Mouse (Mus musculus) hindbrain, embryonic 14.5 days (tissue): ENCODE results near the gene Zbtb48. TPM values are rescaled to one million over a fixed set of nuclear protein-coding genes. Genes with fewer than 3 reads are reported as not detected.

ENCODE experiments used
- ATAC-seq: fragments of 200-750 bp; cut with Nextera tagmentation; 2 replicates; pipeline ENCODE4 v1.8.0; 2017; ENCODE audit warnings: moderate number of reproducible peaks, mild to moderate bottlenecking, moderate TSS enrichment, moderate library complexity; ENCODE audit not compliant: low FRiP score
- DNase-seq: peaks from one replicate; pipeline ENCODE4 v3.0.0-alpha.2; 2015; ENCODE audit warnings: low spot score
- H3K27ac ChIP-seq: fragments of 300-500 bp; sonication (generic); 2 replicates; pipeline ENCODE4 v1.5.1; 2014; ENCODE audit warnings: mild to moderate bottlenecking, moderate library complexity
- H3K27me3 ChIP-seq: fragments of 300-500 bp; sonication (generic); 2 replicates; pipeline ENCODE4 v1.6.1; 2014; ENCODE audit warnings: mild to moderate bottlenecking, low read length, mixed read lengths; ENCODE audit not compliant: control insufficient read depth, insufficient read depth
- H3K36me3 ChIP-seq: fragments of 300-500 bp; sonication (generic); replicated peaks from 2 replicates; pipeline ENCODE4 v1.6.1; 2014; ENCODE audit not compliant: control insufficient read depth, insufficient read depth
- H3K4me1 ChIP-seq: fragments of 300-500 bp; sonication (generic); replicated peaks from 2 replicates; pipeline ENCODE4 v1.6.1; 2014; ENCODE audit warnings: antibody characterized with exemption, low read length, mixed read lengths; ENCODE audit not compliant: control insufficient read depth, insufficient read depth
- H3K4me2 ChIP-seq: fragments of 300-500 bp; sonication (generic); replicated peaks from 2 replicates; pipeline ENCODE4 v1.6.1; 2014; ENCODE audit warnings: mild to moderate bottlenecking, moderate library complexity
- H3K4me3 ChIP-seq: fragments of 300-500 bp; sonication (generic); replicated peaks from 2 replicates; pipeline ENCODE4 v1.5.1; 2014; ENCODE audit warnings: mild to moderate bottlenecking, low read length
- H3K9ac ChIP-seq: fragments of 300-500 bp; sonication (generic); 2 replicates; pipeline ENCODE4 v1.6.1; 2014
- H3K9me3 ChIP-seq: fragments of 300-500 bp; sonication (generic); 2 replicates; pipeline ENCODE4 v1.6.1; 2016; ENCODE audit warnings: low read length; ENCODE audit not compliant: control insufficient read depth
- WGBS: fragments of 180-500 bp; shearing (Covaris S2); extraction: QIAGEN DNeasy Blood & Tissue Kit; methylation state at CpG from one replicate; pipeline ENCODE4 v1.1.7; 2014; 5-methylcytosine and 5-hydroxymethylcytosine counted together
- polyA plus RNA-seq: library from polyadenylated mRNA; unstranded; fragments of >200 nt; fragmentation: Nextera tagmentation; extraction: Ambion mirVana; gene quantifications from 2 replicates; pipeline ENCODE4 v1.2.1, GENCODE M21; 2014

Zbtb48 gene
- polyA plus RNA-seq, 1 experiment from 2014 or later, result 19.1 TPM

DNA sequence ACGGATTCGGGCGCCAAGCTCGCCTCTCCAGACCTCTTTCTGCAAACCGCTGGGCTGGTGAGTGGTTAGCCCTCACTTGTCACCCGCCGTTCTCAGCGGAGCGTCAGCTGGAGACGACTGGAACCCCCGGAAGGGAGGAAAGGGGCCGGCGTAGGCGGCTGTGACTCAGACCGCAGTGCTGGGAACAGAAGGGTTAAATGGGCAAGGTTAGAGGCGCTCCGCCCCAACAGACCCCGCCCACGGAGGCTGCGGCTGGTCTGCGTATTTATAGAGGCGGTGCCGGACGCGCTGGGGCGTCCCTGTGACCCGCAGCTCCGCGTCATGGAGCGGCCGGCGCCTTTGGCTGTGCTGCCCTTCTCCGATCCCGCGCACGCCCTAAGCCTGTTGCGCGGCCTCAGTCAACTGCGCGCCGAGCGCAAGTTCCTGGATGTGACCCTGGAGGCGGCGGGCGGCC, 18.8 kb downstream of the Zbtb48 start, which contains the start of gene Klhl21:
Gene Klhl21, plus strand, starts transcription at position 182 of the 454 bp plus-strand sequence.
- Histone ChIP-seq H3K27me3 (peaks cover 37% of the 10 kb centered on the region), H3K4me1 (peaks cover 29% of the 10 kb centered on the region), H3K9me3 (no peaks in the 10 kb centered on the region), H3K9ac (peak within 1 kb of the TSS; percentile 67), H3K27ac (peak within 1 kb of the TSS; percentile 77), H3K36me3 (no peaks in the 10 kb centered on the region), H3K4me3 (peak within 1 kb of the TSS; percentile 65), H3K4me2 (peak within 1 kb of the TSS; percentile 100)
- WGBS, result under 1% methylated on average over 45 of the region's 45 CpGs
- ATAC-seq (peak; percentile 86), DNase-seq (peak; percentile 85)

- peak overlapping the region; percentile 67 for H3K9ac ChIP-seq
- WGBS, result 1% methylated on average over 14 of the region's 14 CpGs
- peaks cover 29% of the 10 kb centered on the region for H3K4me1 ChIP-seq
- ATAC-seq (no peak), DNase-seq (no peak)
- H3K9me3 ChIP-seq, result no peaks in the 10 kb centered on the region
- peaks cover 37% of the 10 kb centered on the region for H3K27me3 ChIP-seq
- peak overlapping the region; percentile 100 for H3K4me2 ChIP-seq
- H3K36me3 ChIP-seq, result no peaks in the 10 kb centered on the region
- H3K27ac ChIP-seq, result 0 out of 2 replicates have a peak overlapping the region, but pooled peaks have one; percentile 39
- peak overlapping the region; percentile 65 for H3K4me3 ChIP-seq
Observed at GRCm38 (mm10) chr4:152008148-152008500, 19.3 kb downstream of the Zbtb48 start.

DNA sequence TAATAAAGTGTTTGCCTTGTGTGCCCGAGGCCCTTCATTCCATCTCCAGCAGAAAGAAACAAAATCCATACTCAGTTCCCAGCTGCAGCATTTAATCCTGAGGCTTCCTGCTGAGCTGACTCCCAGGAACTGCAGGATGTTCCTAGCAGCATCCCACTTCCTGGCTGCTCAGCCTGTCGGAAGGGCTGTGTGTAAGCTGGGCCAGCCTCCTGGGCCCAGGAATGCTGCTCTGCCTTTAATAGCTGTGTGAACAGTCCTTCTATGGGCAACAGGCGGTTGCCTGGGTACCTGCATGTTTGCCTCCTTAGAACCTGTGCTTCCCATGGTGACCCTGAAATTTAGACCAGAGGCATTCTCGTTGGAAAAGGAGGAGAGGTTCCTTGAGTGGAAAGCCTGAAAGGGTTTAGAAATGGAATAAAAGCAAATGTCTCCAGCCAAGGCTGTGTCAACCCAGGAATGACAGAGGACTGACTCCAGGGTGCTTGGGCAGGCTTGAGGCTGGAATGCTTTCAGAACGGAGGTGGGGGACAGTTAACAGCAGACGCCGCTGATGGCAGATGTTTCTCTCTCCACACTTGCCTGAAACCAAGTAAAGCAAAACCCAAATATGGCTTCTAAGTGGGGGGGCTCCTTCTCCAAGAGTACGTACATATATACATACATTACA, 19.9 kb downstream of the Zbtb48 start:
- Histone ChIP-seq H3K4me1 (peaks cover 29% of the 10 kb centered on the region), H3K4me3 (peak overlapping the region; percentile 65), H3K9ac (0 out of 2 replicates have a peak overlapping the region, but pooled peaks have one; percentile 67), H3K4me2 (peak overlapping the region; percentile 100), H3K36me3 (no peaks in the 10 kb centered on the region), H3K27ac (0 out of 2 replicates have a peak overlapping the region, but pooled peaks have one; percentile 39), H3K9me3 (no peaks in the 10 kb centered on the region), H3K27me3 (peaks cover 37% of the 10 kb centered on the region)
- WGBS, result 7% methylated on average over 8 of the region's 8 CpGs
- DNase-seq, result no peak
- ATAC-seq, result no peak

DNA sequence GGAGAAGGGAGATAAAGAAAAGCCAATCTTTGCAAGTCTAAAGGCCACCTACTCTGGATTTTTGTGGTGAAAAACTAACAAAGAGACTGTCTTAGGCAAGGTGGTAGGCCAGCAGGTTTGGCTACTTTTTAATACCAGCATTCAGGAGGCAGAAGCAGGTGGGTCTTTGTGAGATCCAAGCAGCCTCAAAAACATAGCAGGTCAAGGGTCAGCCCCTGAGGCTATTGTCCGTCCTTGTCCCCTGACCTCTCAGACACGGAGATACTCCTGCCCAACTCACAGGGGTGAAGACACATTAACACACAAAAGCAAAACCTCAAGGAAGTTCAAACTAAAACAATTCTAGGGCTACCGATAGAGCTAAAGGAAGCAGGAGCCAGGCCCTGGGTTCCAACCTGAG, 20.7 kb downstream of the Zbtb48 start:
- H3K9ac ChIP-seq, result no peak overlapping the region
- no peaks in the 10 kb centered on the region for H3K9me3 ChIP-seq
- no peak overlapping the region for H3K27ac ChIP-seq
- peaks cover 37% of the 10 kb centered on the region for H3K27me3 ChIP-seq
- ATAC-seq, result no peak
- no peak for DNase-seq
- no peak overlapping the region for H3K4me2 ChIP-seq
- WGBS, result 21% methylated on average over 3 of the region's 3 CpGs
- no peak overlapping the region for H3K4me3 ChIP-seq
- no peaks in the 10 kb centered on the region for H3K36me3 ChIP-seq
- peaks cover 29% of the 10 kb centered on the region for H3K4me1 ChIP-seq

DNA sequence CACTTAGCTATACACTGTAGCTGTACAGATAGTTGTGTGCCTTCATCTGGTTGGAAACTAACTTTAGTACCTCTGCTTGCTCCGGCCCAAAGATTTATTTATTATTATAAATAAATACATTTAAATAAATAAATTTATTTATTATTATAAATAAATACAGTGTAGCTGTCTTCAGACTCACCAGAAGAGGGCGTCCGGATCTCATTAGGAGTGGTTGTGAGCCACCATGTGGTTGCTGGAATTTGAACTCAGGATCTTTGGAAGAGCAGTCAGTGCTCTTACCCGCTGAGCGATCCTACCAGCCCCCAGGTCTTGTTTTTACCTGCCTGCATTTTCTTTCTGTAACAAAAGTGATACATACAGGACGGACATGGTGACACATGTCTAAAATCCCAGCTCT, 21.3 kb downstream of the Zbtb48 start:
- Histone ChIP-seq H3K36me3 (no peaks in the 10 kb centered on the region), H3K27me3 (peaks cover 34% of the 10 kb centered on the region), H3K4me3 (no peak overlapping the region), H3K9ac (no peak overlapping the region), H3K9me3 (no peaks in the 10 kb centered on the region), H3K4me1 (peaks cover 27% of the 10 kb centered on the region), H3K27ac (no peak overlapping the region), H3K4me2 (no peak overlapping the region)
- ATAC-seq, result no peak
- 79% methylated on average over 6 of the region's 6 CpGs for WGBS
- DNase-seq, result no peak

GRCm38 (mm10) chr4:152002063-152002462, 25.4 kb downstream of the Zbtb48 start:
- H3K27ac ChIP-seq, result no peak overlapping the region
- H3K4me2 ChIP-seq, result no peak overlapping the region
- no peak for DNase-seq
- WGBS, result 96% methylated on average over 3 of the region's 3 CpGs
- H3K4me3 ChIP-seq, result no peak overlapping the region
- peaks cover 7% of the 10 kb centered on the region for H3K4me1 ChIP-seq
- H3K27me3 ChIP-seq, result peaks cover 10% of the 10 kb centered on the region
- no peak overlapping the region for H3K9ac ChIP-seq
- no peaks in the 10 kb centered on the region for H3K9me3 ChIP-seq
- no peaks in the 10 kb centered on the region for H3K36me3 ChIP-seq
- no peak for ATAC-seq

- peaks cover 9% of the 10 kb centered on the region for H3K4me1 ChIP-seq
- WGBS, result 68% methylated on average over 4 of the region's 4 CpGs
- H3K4me3 ChIP-seq, result no peak overlapping the region
- DNase-seq (no peak), ATAC-seq (no peak)
- H3K9me3 ChIP-seq, result no peaks in the 10 kb centered on the region
- H3K9ac ChIP-seq, result no peak overlapping the region
- H3K36me3 ChIP-seq, result no peaks in the 10 kb centered on the region
- H3K27ac ChIP-seq, result no peak overlapping the region
- H3K27me3 ChIP-seq, result peaks cover 2% of the 10 kb centered on the region
- H3K4me2 ChIP-seq, result no peak overlapping the region
Observed at GRCm38 (mm10) chr4:152001335-152001734, 26.1 kb downstream of the Zbtb48 start.

GRCm38 (mm10) chr4:152000906-152001305, 26.6 kb downstream of the Zbtb48 start:
- WGBS, result 44% methylated on average over 4 of the region's 4 CpGs
- DNase-seq (no peak), ATAC-seq (no peak)
- Histone ChIP-seq H3K9me3 (no peaks in the 10 kb centered on the region), H3K4me1 (peaks cover 9% of the 10 kb centered on the region), H3K4me3 (no peak overlapping the region), H3K9ac (no peak overlapping the region), H3K27ac (no peak overlapping the region), H3K4me2 (no peak overlapping the region), H3K27me3 (no peaks in the 10 kb centered on the region), H3K36me3 (no peaks in the 10 kb centered on the region)

DNA sequence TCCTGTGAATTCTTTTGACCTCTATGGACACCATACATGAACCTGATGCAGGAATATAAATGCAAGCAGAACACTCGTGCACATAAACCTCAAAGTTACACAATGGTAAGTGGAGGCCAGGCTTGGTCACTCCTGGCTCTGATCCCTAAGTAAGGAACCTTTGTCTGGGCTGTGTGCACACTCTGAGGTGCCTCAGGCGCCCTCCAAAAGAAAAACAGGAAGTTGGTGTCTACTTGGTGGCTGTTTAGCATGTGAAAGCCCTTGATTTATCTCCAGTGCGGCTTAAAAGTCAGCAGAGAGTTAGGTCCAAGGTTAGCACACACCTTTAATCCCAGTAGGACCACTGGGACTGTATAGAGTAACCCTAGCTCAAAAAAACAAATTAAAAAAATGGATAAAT, 28.0 kb downstream of the Zbtb48 start:
- ATAC-seq (no peak), DNase-seq (no peak)
- Histone ChIP-seq H3K4me3 (no peak overlapping the region), H3K9ac (no peak overlapping the region), H3K27me3 (no peaks in the 10 kb centered on the region), H3K4me1 (peaks cover 9% of the 10 kb centered on the region), H3K36me3 (no peaks in the 10 kb centered on the region), H3K27ac (no peak overlapping the region), H3K4me2 (no peak overlapping the region), H3K9me3 (no peaks in the 10 kb centered on the region)
- WGBS, result 66% methylated on average over 3 of the region's 3 CpGs
